Mouse (Mus musculus): ENCODE results near the gene Slk. TPM values are rescaled to one million over a fixed set of nuclear protein-coding genes. Genes with fewer than 3 reads are reported as not detected.

The Slk gene
- polyA plus RNA-seq (2017; shearing (Covaris generic)): 64.1 TPM

DNA sequence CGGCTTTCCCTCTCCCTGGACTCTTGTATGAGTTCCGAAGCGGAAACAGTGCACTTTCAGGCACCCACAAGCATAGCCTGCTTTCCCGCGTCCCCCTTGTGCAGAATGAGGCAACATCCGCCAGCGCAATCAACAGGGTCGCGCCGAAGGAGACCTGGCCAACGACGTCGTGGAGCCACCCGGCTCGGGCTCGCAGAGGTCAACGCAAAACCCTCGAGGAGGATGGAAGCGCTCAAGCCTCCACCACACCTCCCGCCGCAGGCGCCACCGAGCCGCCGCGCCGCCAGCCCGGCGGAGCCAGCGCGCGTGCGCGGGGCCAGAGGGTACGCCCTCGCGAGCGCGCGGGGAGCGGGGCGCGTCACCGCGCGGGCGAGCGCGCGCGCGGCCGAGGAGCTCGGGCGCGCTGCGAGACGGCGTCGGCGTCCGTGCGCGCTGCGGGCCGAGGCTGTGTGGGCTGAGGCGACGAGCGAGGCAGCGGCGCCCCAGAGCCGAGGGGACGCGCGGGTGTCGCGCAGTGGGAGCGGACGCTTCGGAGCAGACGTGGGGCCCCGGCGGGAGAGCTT lies at the start of gene Slk:
Gene Slk (plus strand): TSS at position 454 of the 563 bp plus-strand sequence.

DNA sequence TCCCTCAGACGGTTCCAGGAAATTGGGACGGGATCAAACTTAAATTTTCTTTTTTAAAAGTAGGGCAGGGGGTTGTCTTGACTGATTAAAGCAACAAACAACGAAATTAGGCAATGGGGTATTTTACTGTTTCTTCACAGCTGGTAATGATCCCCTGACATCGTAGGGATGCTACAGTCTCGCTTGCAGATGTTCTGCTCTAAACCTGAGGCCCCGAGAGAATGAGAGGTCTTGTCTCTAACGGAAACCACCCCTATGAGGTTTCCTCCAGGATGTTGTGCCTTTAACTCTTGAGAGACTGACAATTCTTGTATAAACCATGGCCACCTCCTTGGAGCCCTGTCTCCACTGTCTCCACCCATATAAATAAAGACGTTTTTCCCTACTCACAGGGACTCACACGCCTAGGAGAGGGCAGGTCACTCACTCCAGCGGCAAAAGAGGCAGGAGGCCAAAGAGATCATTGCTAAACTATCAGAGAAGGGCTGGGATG lies 42.1 kb upstream of the Slk start, which contains the start of gene Stn1:
Gene Stn1 (minus strand): TSS at position 208 of the 493 bp plus-strand sequence.

DNA sequence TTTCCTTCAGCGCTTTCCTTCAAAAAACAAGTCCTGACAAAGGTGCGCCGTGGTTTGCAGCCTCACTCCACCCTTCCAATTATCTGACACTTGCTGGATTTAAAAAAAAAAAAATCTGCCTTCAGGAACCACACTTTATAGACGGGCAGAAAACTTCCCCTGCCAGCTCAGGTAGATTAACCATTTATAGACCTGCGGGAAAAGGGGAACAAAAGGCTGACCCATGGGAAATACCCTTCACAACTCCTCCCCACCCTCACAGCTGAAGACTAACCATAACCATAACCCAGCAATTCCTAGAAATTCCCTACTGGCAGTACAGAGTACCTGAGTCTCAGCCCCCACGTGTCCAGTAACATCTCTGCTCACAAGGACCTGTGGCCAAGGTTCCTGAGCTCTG lies 112.5 kb downstream of the Slk start, which contains the start of gene Col17a1:
Gene Col17a1 (minus strand): TSS at position 101 of the 400 bp plus-strand sequence.

Other genes with a start within 250 kb of the Slk start
- 2.3 TPM for gene Sh3pxd2a, start 115.3 kb upstream of the Slk start, polyA plus RNA-seq (2017; shearing (Covaris generic))
- 37.3 TPM for gene Stn1, start 42.2 kb upstream of the Slk start, polyA plus RNA-seq (2017; shearing (Covaris generic))
- not detected for gene Col17a1, start 112.4 kb downstream of the Slk start, polyA plus RNA-seq (2017; shearing (Covaris generic))
- 151 TPM for gene Sfr1, start 152.0 kb downstream of the Slk start, polyA plus RNA-seq (2017; shearing (Covaris generic))